Mouse (Mus musculus) heart, embryonic 11.5 days (tissue): ENCODE measurements around the gene Gabra2. TPM values are rescaled to one million over a fixed set of nuclear protein-coding genes. Genes with fewer than 3 reads are reported as not detected.

Experiments used
- ATAC-seq: fragments of 200-750 bp; cut with Nextera tagmentation; replicated peaks from 2 replicates; pipeline ENCODE4 v1.8.0; 2017; ENCODE audit warnings: moderate library complexity; ENCODE audit not compliant: insufficient number of reproducible peaks, low FRiP score, low TSS enrichment
- H3K27ac ChIP-seq: fragments of 300-500 bp; sonication (generic); 2 replicates; pipeline ENCODE4 v1.5.1; 2014; ENCODE audit warnings: mild to moderate bottlenecking, low read depth, low read length
- H3K27me3 ChIP-seq: fragments of 300-500 bp; sonication (generic); 2 replicates; pipeline ENCODE4 v1.6.1; 2014; ENCODE audit warnings: mild to moderate bottlenecking, low read length, mixed read lengths; ENCODE audit not compliant: control insufficient read depth, insufficient read depth
- H3K36me3 ChIP-seq: fragments of 300-500 bp; sonication (generic); 2 replicates; pipeline ENCODE4 v1.6.1; 2014; ENCODE audit warnings: mild to moderate bottlenecking, low read length, moderate library complexity, mixed read lengths; ENCODE audit not compliant: control insufficient read depth, insufficient read depth
- H3K4me1 ChIP-seq: fragments of 300-500 bp; sonication (generic); 2 replicates; pipeline ENCODE4 v1.6.1; 2014; ENCODE audit warnings: low read length; ENCODE audit not compliant: control insufficient read depth, insufficient read depth
- H3K4me2 ChIP-seq: fragments of 300-500 bp; sonication (generic); 2 replicates; pipeline ENCODE4 v1.6.1; 2014; ENCODE audit warnings: mild to moderate bottlenecking, moderate library complexity
- H3K4me3 ChIP-seq: fragments of 300-500 bp; sonication (generic); 2 replicates; pipeline ENCODE4 v1.5.1; 2014; ENCODE audit warnings: low read depth, low read length
- H3K9ac ChIP-seq: fragments of 300-500 bp; sonication (generic); 2 replicates; pipeline ENCODE4 v1.6.1; 2014; ENCODE audit warnings: mild to moderate bottlenecking, low read depth, low read length, moderate library complexity
- H3K9me3 ChIP-seq: fragments of 300-500 bp; sonication (generic); replicated peaks from 2 replicates; pipeline ENCODE4 v1.6.1; 2016; ENCODE audit warnings: low read length; ENCODE audit not compliant: control insufficient read depth
- WGBS: fragments of 180-500 bp; shearing (Covaris S2); extraction: QIAGEN DNeasy Blood & Tissue Kit; methylation state at CpG from one replicate; pipeline ENCODE4 v1.1.7; 2014; ENCODE audit not compliant: insufficient replicate concordance; 5-methylcytosine and 5-hydroxymethylcytosine counted together
- polyA plus RNA-seq: library from polyadenylated mRNA; unstranded; fragments of >200 nt; fragmentation: Nextera tagmentation; extraction: Ambion mirVana; gene quantifications from 2 replicates; pipeline ENCODE4 v1.2.1, GENCODE M21; 2014

Gene Gabra2
- polyA plus RNA-seq, 1 experiment from 2014 or later: 0.30 TPM

DNA sequence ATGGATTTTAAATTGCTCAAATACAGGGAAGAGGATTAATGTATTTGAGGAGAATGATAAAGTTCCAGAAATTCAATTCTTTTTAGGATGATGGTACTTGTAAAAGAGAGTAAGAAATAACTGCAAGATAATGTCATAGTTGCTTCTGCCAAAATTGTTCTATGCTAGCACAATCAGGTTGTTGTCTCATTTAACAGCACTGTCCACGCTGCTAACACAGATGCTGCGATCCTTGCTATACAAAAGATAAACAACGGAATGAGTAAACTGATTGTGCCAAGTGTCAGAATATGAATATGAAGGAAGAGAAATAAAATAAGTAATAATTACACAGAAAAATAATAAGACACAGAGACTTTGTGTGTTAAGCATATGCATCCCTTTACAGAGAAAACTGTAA is 84.9 kb downstream of the Gabra2 start:
- Histone ChIP-seq H3K4me2 (no peak overlapping the region), H3K4me1 (no peaks in the 10 kb centered on the region), H3K4me3 (no peak overlapping the region), H3K27ac (no peak overlapping the region), H3K27me3 (no peaks in the 10 kb centered on the region), H3K9me3 (no peaks in the 10 kb centered on the region), H3K36me3 (no peaks in the 10 kb centered on the region), H3K9ac (no peak overlapping the region)
- 90% methylated on average over 3 of the region's 3 CpGs for WGBS
- no peak for ATAC-seq

DNA sequence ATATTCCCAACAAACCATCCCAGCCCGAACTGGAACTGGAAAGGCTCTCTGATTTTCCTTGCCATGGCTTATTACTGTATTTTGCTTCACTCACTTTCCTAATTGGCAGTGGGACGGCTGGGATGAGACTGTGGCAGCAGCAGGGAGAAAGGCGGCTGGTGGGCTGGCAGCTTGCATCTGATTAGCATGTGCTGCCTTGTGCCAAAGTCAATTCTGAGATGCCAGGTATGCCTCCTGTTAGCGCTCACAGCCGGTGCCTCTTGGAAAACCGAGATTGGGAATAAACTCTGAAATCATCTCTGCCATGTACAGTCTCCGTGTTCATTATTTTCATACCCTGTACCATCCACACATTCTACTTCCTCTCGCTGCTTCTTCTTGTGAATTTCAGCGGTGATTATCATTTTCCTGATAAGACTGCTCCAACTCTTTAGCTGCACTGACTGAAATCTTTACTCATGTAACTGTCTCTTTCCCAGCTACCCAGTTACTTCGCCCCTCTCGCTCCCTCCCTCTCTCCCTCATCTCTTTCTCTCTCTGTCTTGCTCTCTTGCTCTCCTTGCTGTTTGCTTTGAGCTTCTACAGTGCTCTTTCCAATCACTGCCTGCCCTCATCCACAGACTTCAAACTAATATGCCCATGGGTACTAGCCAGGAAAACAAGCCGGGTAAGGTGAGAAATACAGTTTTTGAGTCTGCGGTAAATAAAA is 99.9 kb downstream of the Gabra2 start:
- no peaks in the 10 kb centered on the region for H3K36me3 ChIP-seq
- no peaks in the 10 kb centered on the region for H3K27me3 ChIP-seq
- no peak overlapping the region for H3K4me3 ChIP-seq
- ATAC-seq: no peak
- no peak overlapping the region for H3K27ac ChIP-seq
- H3K9me3 ChIP-seq: no peaks in the 10 kb centered on the region
- 65% methylated on average over 13 of the region's 13 CpGs for WGBS
- H3K4me1 ChIP-seq: no peaks in the 10 kb centered on the region
- no peak overlapping the region for H3K9ac ChIP-seq
- H3K4me2 ChIP-seq: no peak overlapping the region

DNA sequence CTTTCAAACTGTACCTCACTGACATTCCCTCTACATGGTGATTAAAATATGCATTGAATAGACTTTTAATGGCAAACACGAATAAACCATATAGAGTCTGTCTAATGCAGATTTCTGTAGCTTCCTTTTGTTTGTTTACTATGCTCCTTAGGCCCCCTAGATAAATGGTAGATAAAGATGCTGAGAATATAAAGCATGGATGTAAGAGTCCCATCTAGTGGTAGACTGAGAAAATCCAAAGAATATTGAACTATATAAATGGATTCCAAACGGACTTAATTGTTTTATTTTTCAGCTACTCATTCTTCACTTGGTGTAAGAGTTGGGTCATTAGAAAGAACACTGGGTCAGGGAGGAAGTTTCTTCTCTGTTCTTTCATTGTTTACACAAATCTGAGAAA is 102.4 kb downstream of the Gabra2 start:
- Histone ChIP-seq H3K4me2 (no peak overlapping the region), H3K9me3 (no peaks in the 10 kb centered on the region), H3K27ac (no peak overlapping the region), H3K4me3 (no peak overlapping the region), H3K27me3 (no peaks in the 10 kb centered on the region), H3K36me3 (no peaks in the 10 kb centered on the region), H3K9ac (no peak overlapping the region), H3K4me1 (no peaks in the 10 kb centered on the region)
- WGBS: 51% methylated on average over 2 of the region's 2 CpGs
- ATAC-seq: no peak

DNA sequence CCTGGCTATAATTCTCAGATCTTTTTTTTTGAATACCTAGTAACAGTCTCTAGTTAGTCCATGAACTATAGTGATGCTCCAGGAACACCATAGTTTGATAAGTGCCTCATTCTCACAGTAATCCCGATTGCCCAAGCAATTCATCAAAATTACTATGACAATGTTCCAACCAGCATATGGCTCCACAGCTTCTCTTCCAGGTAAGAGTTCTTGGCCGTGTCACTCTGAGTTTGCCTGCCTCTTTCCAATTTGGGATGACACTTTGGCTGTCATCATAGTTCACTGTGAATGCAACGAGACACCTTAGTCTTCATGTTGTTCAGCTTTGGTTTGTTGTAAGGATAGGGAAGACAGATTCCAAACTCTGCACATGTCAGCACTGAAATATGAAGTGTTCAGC is 104.8 kb downstream of the Gabra2 start:
- H3K4me1 ChIP-seq: no peaks in the 10 kb centered on the region
- no peak overlapping the region for H3K27ac ChIP-seq
- no peak overlapping the region for H3K4me3 ChIP-seq
- no peak for ATAC-seq
- no peaks in the 10 kb centered on the region for H3K9me3 ChIP-seq
- H3K27me3 ChIP-seq: no peaks in the 10 kb centered on the region
- no peaks in the 10 kb centered on the region for H3K36me3 ChIP-seq
- H3K4me2 ChIP-seq: no peak overlapping the region
- 77% methylated on average over 3 of the region's 3 CpGs for WGBS
- H3K9ac ChIP-seq: no peak overlapping the region
